Comparison of ENCODE assay signal across 7 mouse cellular contexts in the genomic region with DNA sequence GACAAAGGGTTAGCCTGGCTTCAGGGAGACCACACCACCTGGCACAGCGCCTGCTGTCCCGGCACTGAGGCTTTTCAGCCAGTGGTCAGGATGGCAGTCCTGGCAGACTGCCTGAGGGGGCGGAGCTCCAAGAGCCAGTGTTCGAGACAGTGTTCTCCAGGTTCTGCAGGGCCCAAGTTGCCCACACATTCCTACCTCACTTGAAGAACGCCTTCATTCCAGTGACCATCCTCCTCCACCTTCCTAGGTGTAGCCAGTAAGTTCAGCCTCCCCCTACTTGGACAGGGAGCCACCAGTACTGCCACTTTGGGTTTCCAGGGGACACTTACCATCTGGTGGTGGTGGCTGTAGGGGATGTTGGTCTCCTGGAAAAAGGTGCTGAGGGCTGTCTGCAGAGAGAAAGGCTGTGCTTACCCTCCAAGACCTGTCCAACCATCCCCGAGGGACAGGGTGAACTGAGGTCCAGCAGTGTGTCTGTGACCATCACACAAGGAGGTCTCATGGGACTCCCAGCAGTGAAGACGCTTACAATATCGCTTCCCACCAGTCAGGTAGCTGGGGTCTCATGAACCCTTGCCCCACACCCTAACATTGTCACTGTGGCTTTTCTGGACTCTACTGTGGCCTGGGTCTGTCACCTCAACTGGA. TPM values are rescaled to one million over a fixed set of nuclear protein-coding genes. Genes with fewer than 3 reads are reported as not detected.
DNase-seq lines count a peak whose midpoint lies in the region; ATAC-seq and TF ChIP-seq lines count a peak whose summit lies in the region.

No protein-coding gene starts in this region.

- ATAC-seq in midbrain, embryonic 11.5 days (ENCODE audit: low FRiP score) = no peak
- ATAC-seq in midbrain, embryonic 16.5 days = no peak
- no peak for ATAC-seq in limb, embryonic 14.5 days (ENCODE audit: low FRiP score, low read depth)
- ATAC-seq in neural tube, embryonic 15.5 days (ENCODE audit: low FRiP score) = no peak

- H3K27me3 ChIP-seq in midbrain, embryonic 11.5 days (ENCODE audit: control insufficient read depth, insufficient read depth, low read length) = no peaks in the 10 kb centered on the region
- H3K27me3 ChIP-seq in midbrain, embryonic 16.5 days (ENCODE audit: control insufficient read depth, insufficient read depth, low read depth, low read length) = no peaks in the 10 kb centered on the region
- H3K27me3 ChIP-seq in limb, embryonic 14.5 days (ENCODE audit: control insufficient read depth, insufficient read depth, low read length) = no peaks in the 10 kb centered on the region
- H3K27me3 ChIP-seq in neural tube, embryonic 15.5 days (replicated peaks) = no peaks in the 10 kb centered on the region

- no peak overlapping the region for H3K9ac ChIP-seq in midbrain, embryonic 11.5 days (ENCODE audit: low read length)
- no peak overlapping the region for H3K9ac ChIP-seq in midbrain, embryonic 16.5 days (ENCODE audit: low read depth, low read length)
- no peak overlapping the region for H3K9ac ChIP-seq in limb, embryonic 14.5 days (ENCODE audit: low read depth, low read length, severe bottlenecking)
- no peak overlapping the region for H3K9ac ChIP-seq in neural tube, embryonic 15.5 days (replicated peaks)

- H3K36me3 ChIP-seq in midbrain, embryonic 11.5 days (ENCODE audit: control insufficient read depth, insufficient read depth, low read length) = no peaks in the 10 kb centered on the region
- peaks cover 4% of the 10 kb centered on the region for H3K36me3 ChIP-seq in midbrain, embryonic 16.5 days (ENCODE audit: control insufficient read depth, insufficient read depth, low read length)
- peaks cover 28% of the 10 kb centered on the region for H3K36me3 ChIP-seq in limb, embryonic 14.5 days (ENCODE audit: control insufficient read depth, insufficient read depth, low read length)
- H3K36me3 ChIP-seq in neural tube, embryonic 15.5 days = peaks cover 21% of the 10 kb centered on the region

- 90% methylated on average over 8 of the region's 8 CpGs for whole genome bisulfite sequencing in midbrain, embryonic 11.5 days
- WGBS in midbrain, embryonic 16.5 days = 76% methylated on average over 8 of the region's 8 CpGs
- WGBS in limb, embryonic 14.5 days = 72% methylated on average over 8 of the region's 8 CpGs
- 70% methylated on average over 8 of the region's 8 CpGs for WGBS in neural tube, embryonic 15.5 days

- peaks cover 15% of the 10 kb centered on the region for H3K4me1 ChIP-seq in midbrain, embryonic 11.5 days (ENCODE audit: control insufficient read depth, insufficient read depth, low read length)
- H3K4me1 ChIP-seq in midbrain, embryonic 16.5 days (ENCODE audit: control insufficient read depth, insufficient read depth, low read length) = peaks cover 16% of the 10 kb centered on the region
- H3K4me1 ChIP-seq in limb, embryonic 14.5 days (ENCODE audit: control insufficient read depth, insufficient read depth, low read length) = peaks cover 9% of the 10 kb centered on the region
- H3K4me1 ChIP-seq in neural tube, embryonic 15.5 days = peaks cover 40% of the 10 kb centered on the region

- H3K4me3 ChIP-seq in midbrain, embryonic 11.5 days (ENCODE audit: low read depth, low read length) = no peak overlapping the region
- H3K4me3 ChIP-seq in midbrain, embryonic 16.5 days (ENCODE audit: low read depth, low read length) = no peak overlapping the region
- no peak overlapping the region for H3K4me3 ChIP-seq in limb, embryonic 14.5 days (replicated peaks; ENCODE audit: low read length)
- no peak overlapping the region for H3K4me3 ChIP-seq in neural tube, embryonic 15.5 days (replicated peaks)

- H3K27ac ChIP-seq in midbrain, embryonic 11.5 days (ENCODE audit: low read depth, low read length) = no peak overlapping the region
- H3K27ac ChIP-seq in midbrain, embryonic 16.5 days (ENCODE audit: low read length) = no peak overlapping the region
- no peak overlapping the region for H3K27ac ChIP-seq in limb, embryonic 14.5 days (replicated peaks; ENCODE audit: low read depth, low read length)
- 0 out of 2 replicates have a peak overlapping the region, but pooled peaks have one; percentile 11 for H3K27ac ChIP-seq in neural tube, embryonic 15.5 days (replicated peaks)

- peak; percentile 41 for DNase-seq in midbrain, embryonic 11.5 days (ENCODE audit: low spot score, missing footprints)
- peak; percentile 53 to 67 for DNase-seq in cerebellum, adult 18-20 months
- DNase-seq in kidney, adult 18-20 months = peak; percentile 87
- peak; percentile 39 for DNase-seq in limb, embryonic 14.5 days (ENCODE audit: low spot score)
- no peak for DNase-seq in embryo, embryonic 9.5 days (ENCODE audit: extremely low spot score)

- H3K9me3 ChIP-seq in midbrain, embryonic 11.5 days (ENCODE audit: control insufficient read depth, low read length) = no peaks in the 10 kb centered on the region
- H3K9me3 ChIP-seq in midbrain, embryonic 16.5 days (replicated peaks; ENCODE audit: control insufficient read depth, low read length, poor library complexity, severe bottlenecking) = no peaks in the 10 kb centered on the region
- H3K9me3 ChIP-seq in limb, embryonic 14.5 days (ENCODE audit: control insufficient read depth, low read length) = no peaks in the 10 kb centered on the region
- H3K9me3 ChIP-seq in neural tube, embryonic 15.5 days (replicated peaks) = no peaks in the 10 kb centered on the region

- no peak overlapping the region for H3K4me2 ChIP-seq in midbrain, embryonic 11.5 days
- no peak overlapping the region for H3K4me2 ChIP-seq in midbrain, embryonic 16.5 days (ENCODE audit: low read length)
- no peak overlapping the region for H3K4me2 ChIP-seq in limb, embryonic 14.5 days (replicated peaks; ENCODE audit: low read depth, low read length, severe bottlenecking)
- no peak overlapping the region for H3K4me2 ChIP-seq in neural tube, embryonic 15.5 days

- no peak for TF ChIP-seq POLR2A in limb, embryonic 14.5 days (IDR thresholded peaks at IDR 0.05; ENCODE audit: borderline replicate concordance, extremely low read depth, insufficient read depth, insufficient read length)

RNA-seq across cellular contexts. Expression of a gene that starts 4.0 kb away (rescaled TPM):
- 22.1 and 22.2 TPM in 2 replicates for polyA plus RNA-seq in midbrain, embryonic 11.5 days (2014; fragmentation: Nextera tagmentation; extraction: Ambion mirVana)
- 54.9 and 63.3 TPM in 2 replicates for polyA plus RNA-seq in midbrain, embryonic 16.5 days (2015; fragmentation: Nextera tagmentation; extraction: Ambion mirVana)
- polyA plus RNA-seq in limb, embryonic 14.5 days (2012; rRNA removed) = 32.5 and 42.3 TPM in 2 replicates
- polyA plus RNA-seq in limb, embryonic 14.5 days (2014; fragmentation: Nextera tagmentation; extraction: Ambion mirVana) = 42.0 and 44.3 TPM in 2 replicates
- polyA plus RNA-seq in neural tube, embryonic 15.5 days (2015; fragmentation: Nextera tagmentation; extraction: Ambion mirVana) = 66.0 and 66.7 TPM in 2 replicates

RNA-seq across cellular contexts. Expression of a gene that starts 9.9 kb away (rescaled TPM):
- polyA plus RNA-seq in midbrain, embryonic 11.5 days (2014; fragmentation: Nextera tagmentation; extraction: Ambion mirVana) = 63.8 and 66.9 TPM in 2 replicates
- 118 and 126 TPM in 2 replicates for polyA plus RNA-seq in midbrain, embryonic 16.5 days (2015; fragmentation: Nextera tagmentation; extraction: Ambion mirVana)
- 101 and 132 TPM in 2 replicates for polyA plus RNA-seq in limb, embryonic 14.5 days (2012; rRNA removed)
- polyA plus RNA-seq in limb, embryonic 14.5 days (2014; fragmentation: Nextera tagmentation; extraction: Ambion mirVana) = 87.7 and 92.7 TPM in 2 replicates
- polyA plus RNA-seq in neural tube, embryonic 15.5 days (2015; fragmentation: Nextera tagmentation; extraction: Ambion mirVana) = 122 and 125 TPM in 2 replicates

RNA-seq across cellular contexts. Expression of a gene that starts 40.9 kb away (rescaled TPM):
- polyA plus RNA-seq in midbrain, embryonic 11.5 days (2014; fragmentation: Nextera tagmentation; extraction: Ambion mirVana) = 0.29 TPM in 1 of 2 replicates, not detected in the other
- polyA plus RNA-seq in midbrain, embryonic 16.5 days (2015; fragmentation: Nextera tagmentation; extraction: Ambion mirVana) = 0.26 and 0.36 TPM in 2 replicates
- not detected in 2 replicates for polyA plus RNA-seq in limb, embryonic 14.5 days (2012; rRNA removed)
- 0.37 and 0.70 TPM in 2 replicates for polyA plus RNA-seq in limb, embryonic 14.5 days (2014; fragmentation: Nextera tagmentation; extraction: Ambion mirVana)
- 0.54 and 0.60 TPM in 2 replicates for polyA plus RNA-seq in neural tube, embryonic 15.5 days (2015; fragmentation: Nextera tagmentation; extraction: Ambion mirVana)
